Mouse (Mus musculus) olfactory bulb, adult 2 months (tissue): ENCODE results near the gene Akap3.

Source experiments
- CTCF ChIP-seq: fragments of 200-500 bp; IDR thresholded peaks from 2 replicates; pipeline ENCODE4 v1.5.1; 2012; ENCODE audit warnings: low read depth, mild to moderate bottlenecking, low read length, moderate library complexity; ENCODE audit not compliant: insufficient read depth
- POLR2A ChIP-seq: fragments of 200-500 bp; IDR thresholded peaks from 2 replicates; pipeline ENCODE4 v1.6.1; 2012; ENCODE audit warnings: mild to moderate bottlenecking, low read depth, low read length, moderate library complexity; ENCODE audit not compliant: insufficient read depth

DNA sequence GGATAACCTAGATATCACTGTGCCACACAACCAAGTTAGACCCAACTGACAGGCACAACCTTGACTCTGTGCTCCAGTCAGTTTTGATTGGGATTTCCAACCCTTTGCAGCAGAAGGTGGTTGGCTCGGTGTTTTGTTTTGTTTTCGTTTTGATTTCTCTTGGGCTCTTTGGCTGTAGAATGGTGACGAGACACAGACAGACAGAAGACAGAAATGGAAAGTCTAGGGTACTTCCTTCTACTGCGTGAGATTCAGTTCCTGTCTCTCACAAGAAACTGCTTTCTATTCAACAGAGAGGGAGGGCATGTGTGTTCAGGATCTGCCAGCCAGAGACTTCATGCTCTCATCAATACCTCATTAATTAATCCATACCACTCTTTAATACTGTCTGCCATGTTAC lies 57.8 kb downstream of the Akap3 start:
- TF ChIP-seq CTCF (no peak), POLR2A (no peak)
